Mouse (Mus musculus): ENCODE results near the gene Cap2. TPM values are rescaled to one million over a fixed set of nuclear protein-coding genes. Genes with fewer than 3 reads are reported as not detected.

Cap2 gene
- total and polyA plus RNA-seq, 3 experiments: 14.8 to 120 (median 22.3) TPM

DNA sequence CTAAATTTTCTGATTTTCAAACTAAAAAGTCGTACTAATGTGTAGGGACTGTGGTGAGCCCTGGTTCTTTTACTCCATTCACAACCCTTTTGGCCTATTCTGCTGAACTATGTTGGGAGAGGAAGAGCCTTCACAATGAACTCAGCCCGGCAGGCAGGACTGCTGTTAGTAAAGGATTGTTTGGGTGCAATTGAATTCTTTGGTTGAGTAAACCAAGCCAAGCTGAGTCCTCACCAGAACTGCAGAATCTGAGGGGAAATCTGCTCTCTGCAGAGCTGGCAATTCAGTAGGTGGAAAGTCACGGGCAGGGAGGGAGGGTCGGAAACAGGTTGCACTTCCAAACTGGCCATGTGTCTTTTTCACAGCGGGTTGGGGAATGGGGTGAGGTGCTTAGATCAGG is 39.3 kb downstream of the Cap2 start:
- no peaks in the 10 kb centered on the region for H3K9me3 ChIP-seq (replicated peaks; ENCODE audit: insufficient read depth, low read length)
- TF ChIP-seq MAZ (IDR thresholded peaks at IDR 0.05; ENCODE audit: low read depth, low read length) (no peak), NELFE (IDR thresholded peaks at IDR 0.05; ENCODE audit: low read depth, low read length) (no peak), CHD2 (IDR thresholded peaks at IDR 0.05; ENCODE audit: low read length) (no peak), GATA1 (IDR thresholded peaks at IDR 0.05; ENCODE audit: low read depth, low read length) (no peak), MYB (IDR thresholded peaks at IDR 0.05; ENCODE audit: low read depth, low read length) (no peak), UBTF (IDR thresholded peaks at IDR 0.05; ENCODE audit: borderline replicate concordance, insufficient read depth, low read depth, low read length) (no peak), JUND (IDR thresholded peaks at IDR 0.05; ENCODE audit: low read depth, low read length) (no peak), POLR2A (IDR thresholded peaks at IDR 0.05; ENCODE audit: control insufficient read depth in 1 of 2, insufficient read depth in 1 of 2, low read depth in 1 of 2, low read length in 2 of 2, poor library complexity in 1 of 2) (no peak), ZMIZ1 (IDR thresholded peaks at IDR 0.05; ENCODE audit: low read depth, low read length) (no peak), CTCF (IDR thresholded peaks at IDR 0.05 in 2 of 3, conservative IDR thresholded peaks at IDR 0.05 in 1 of 3; ENCODE audit: control insufficient read depth in 1 of 3, insufficient read depth in 1 of 3, low read depth in 2 of 3, low read length in 3 of 3, poor library complexity in 1 of 3, severe bottlenecking in 1 of 3) (no peak), GABPA (IDR thresholded peaks at IDR 0.05; ENCODE audit: low read depth, low read length) (no peak), ETS1 (IDR thresholded peaks at IDR 0.05; ENCODE audit: low read depth, low read length) (no peak), USF2 (IDR thresholded peaks at IDR 0.05; ENCODE audit: borderline replicate concordance in 1 of 2, insufficient read depth in 1 of 2, low read depth in 1 of 2, low read length in 2 of 2) (no peak)
- H3K4me3 ChIP-seq (ENCODE audit: control insufficient read depth in 1 of 2, insufficient read depth in 1 of 2, low read depth in 2 of 2, low read length in 2 of 2): no peak overlapping the region
- H3K27me3 ChIP-seq (ENCODE audit: control insufficient read depth in 1 of 2, insufficient read depth in 2 of 2, low read length in 2 of 2): no peaks in the 10 kb centered on the region
- no peak for DNase-seq (ENCODE audit: low read depth, low spot score)
- H3K27ac ChIP-seq (ENCODE audit: control insufficient read depth, low read depth, low read length): no peak overlapping the region
- no peaks in the 10 kb centered on the region; a peak in 1 of 4 replicates for H3K4me1 ChIP-seq (ENCODE audit: control insufficient read depth in 1 of 2, insufficient read depth in 2 of 2, low read length in 2 of 2)
- H3K36me3 ChIP-seq (ENCODE audit: control insufficient read depth in 1 of 2, insufficient read depth in 2 of 2, low read length in 2 of 2): peaks cover 0 to 3% of the 10 kb centered on the region in 2 experiments; a peak in 1 of 4 replicates
- no peak overlapping the region for H3K9ac ChIP-seq (ENCODE audit: control insufficient read depth, low read depth, low read length, poor library complexity, severe bottlenecking)
- H3K79me2 ChIP-seq (ENCODE audit: control insufficient read depth, insufficient read depth, low read length, poor library complexity): no peaks in the 10 kb centered on the region

DNA sequence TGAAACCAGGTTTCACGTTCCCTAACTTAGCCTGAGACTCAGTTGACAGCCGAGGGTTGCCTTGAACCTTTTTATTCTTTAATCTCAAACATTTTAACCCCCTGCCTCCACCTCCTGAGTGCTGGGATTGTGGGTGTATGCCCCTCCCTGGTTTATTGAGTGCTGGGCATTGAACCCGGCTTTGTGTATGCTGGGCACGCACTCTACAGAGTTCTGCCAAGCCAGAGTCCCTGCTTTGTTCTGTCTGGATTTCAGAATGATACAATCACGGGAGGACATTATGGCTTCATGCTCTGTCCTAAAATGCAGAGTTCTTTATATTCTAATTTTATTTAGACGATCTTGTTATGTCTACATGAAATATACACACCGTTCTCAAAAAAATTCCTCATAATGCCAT is 41.1 kb downstream of the Cap2 start:
- H3K27ac ChIP-seq (ENCODE audit: control insufficient read depth, low read depth, low read length): no peak overlapping the region
- no peak for DNase-seq (ENCODE audit: low read depth, low spot score)
- no peaks in the 10 kb centered on the region for H3K79me2 ChIP-seq (ENCODE audit: control insufficient read depth, insufficient read depth, low read length, poor library complexity)
- H3K4me1 ChIP-seq (ENCODE audit: control insufficient read depth in 1 of 2, insufficient read depth in 2 of 2, low read length in 2 of 2): no peaks in the 10 kb centered on the region; a peak in 2 of 4 replicates
- H3K36me3 ChIP-seq (ENCODE audit: control insufficient read depth in 1 of 2, insufficient read depth in 2 of 2, low read length in 2 of 2): peaks cover 0 to 6% of the 10 kb centered on the region in 2 experiments; a peak in 1 of 4 replicates
- H3K4me3 ChIP-seq (ENCODE audit: control insufficient read depth in 1 of 2, insufficient read depth in 1 of 2, low read depth in 2 of 2, low read length in 2 of 2): no peak overlapping the region
- no peak overlapping the region for H3K9ac ChIP-seq (ENCODE audit: control insufficient read depth, low read depth, low read length, poor library complexity, severe bottlenecking)
- H3K9me3 ChIP-seq (replicated peaks; ENCODE audit: insufficient read depth, low read length): no peaks in the 10 kb centered on the region
- no peaks in the 10 kb centered on the region for H3K27me3 ChIP-seq (ENCODE audit: control insufficient read depth in 1 of 2, insufficient read depth in 2 of 2, low read length in 2 of 2)
- TF ChIP-seq GATA1 (IDR thresholded peaks at IDR 0.05; ENCODE audit: low read depth, low read length) (no peak), TAL1 (IDR thresholded peaks at IDR 0.05; ENCODE audit: low read length) (no peak), RAD21 (IDR thresholded peaks at IDR 0.05; ENCODE audit: low read depth, low read length) (no peak), E2F4 (IDR thresholded peaks at IDR 0.05; ENCODE audit: borderline replicate concordance, low read depth, low read length) (no peak), MEF2A (IDR thresholded peaks at IDR 0.05; ENCODE audit: extremely low read depth, insufficient replicate concordance, low read depth, low read length, poor library complexity, severe bottlenecking) (no peak), ZC3H11A (IDR thresholded peaks at IDR 0.05; ENCODE audit: low read depth, low read length) (no peak), MXI1 (IDR thresholded peaks at IDR 0.05; ENCODE audit: low read depth, low read length) (no peak), NRF1 (IDR thresholded peaks at IDR 0.05; ENCODE audit: insufficient read depth, low read depth, low read length, poor library complexity, severe bottlenecking) (no peak), POLR2AphosphoS5 (IDR thresholded peaks at IDR 0.05; ENCODE audit: borderline replicate concordance, low read depth, low read length) (no peak), TCF12 (IDR thresholded peaks at IDR 0.05; ENCODE audit: low read depth, low read length) (no peak), MYB (IDR thresholded peaks at IDR 0.05; ENCODE audit: low read depth, low read length) (no peak), MAX (IDR thresholded peaks at IDR 0.05; ENCODE audit: low read length) (no peak), SMC3 (IDR thresholded peaks at IDR 0.05; ENCODE audit: low read depth, low read length) (no peak), ZMIZ1 (IDR thresholded peaks at IDR 0.05; ENCODE audit: low read depth, low read length) (no peak), USF1 (IDR thresholded peaks at IDR 0.05; ENCODE audit: low read depth, low read length) (no peak), ETS1 (IDR thresholded peaks at IDR 0.05; ENCODE audit: low read depth, low read length) (no peak)
